Mouse (Mus musculus): Measurements from ENCODE around the gene Zbp1. TPM values are rescaled to one million over a fixed set of nuclear protein-coding genes. Genes with fewer than 3 reads are reported as not detected.

Gene Zbp1
- polyA plus RNA-seq, 2 experiments = 0.33 to 0.69 TPM

- no peak for TF ChIP-seq POLR2A (IDR thresholded peaks at IDR 0.05; ENCODE audit: borderline replicate concordance, extremely low read depth, insufficient read depth, insufficient read length)
- H3K4me3 ChIP-seq (replicated peaks; ENCODE audit: low read length) = no peak overlapping the region
- no peaks in the 10 kb centered on the region for H3K36me3 ChIP-seq (ENCODE audit: control insufficient read depth, insufficient read depth, low read length)
- DNase-seq (ENCODE audit: low spot score) (no peak), ATAC-seq (ENCODE audit: low FRiP score, low read depth) (no peak)
- no peak overlapping the region for H3K27ac ChIP-seq (replicated peaks; ENCODE audit: low read depth, low read length)
- no peaks in the 10 kb centered on the region for H3K27me3 ChIP-seq (ENCODE audit: control insufficient read depth, insufficient read depth, low read length)
- no peaks in the 10 kb centered on the region for H3K9me3 ChIP-seq (ENCODE audit: control insufficient read depth, low read length)
- no peak overlapping the region for H3K9ac ChIP-seq (ENCODE audit: low read depth, low read length, severe bottlenecking)
- H3K4me2 ChIP-seq (replicated peaks; ENCODE audit: low read depth, low read length, severe bottlenecking) = no peak overlapping the region
- 29% methylated on average over 1 of the region's 2 CpGs for WGBS
- H3K4me1 ChIP-seq (ENCODE audit: control insufficient read depth, insufficient read depth, low read length) = peaks cover 74% of the 10 kb centered on the region
These were observed 31.7 kb upstream of the Zbp1 start for GRCm38 (mm10) chr2:173250411-173250810.

- H3K36me3 ChIP-seq (ENCODE audit: control insufficient read depth, insufficient read depth, low read length) = no peaks in the 10 kb centered on the region
- H3K27me3 ChIP-seq (ENCODE audit: control insufficient read depth, insufficient read depth, low read length) = no peaks in the 10 kb centered on the region
- H3K9me3 ChIP-seq (ENCODE audit: control insufficient read depth, low read length) = no peaks in the 10 kb centered on the region
- no peak overlapping the region for H3K4me2 ChIP-seq (replicated peaks; ENCODE audit: low read depth, low read length, severe bottlenecking)
- H3K27ac ChIP-seq (replicated peaks; ENCODE audit: low read depth, low read length) = no peak overlapping the region
- no peak for DNase-seq (ENCODE audit: low spot score)
- peaks cover 70% of the 10 kb centered on the region for H3K4me1 ChIP-seq (ENCODE audit: control insufficient read depth, insufficient read depth, low read length)
- no peak for ATAC-seq (ENCODE audit: low FRiP score, low read depth)
- TF ChIP-seq POLR2A (IDR thresholded peaks at IDR 0.05; ENCODE audit: borderline replicate concordance, extremely low read depth, insufficient read depth, insufficient read length) = no peak
- no peak overlapping the region for H3K4me3 ChIP-seq (replicated peaks; ENCODE audit: low read length)
- 69% methylated on average over 8 of the region's 8 CpGs for WGBS
- no peak overlapping the region for H3K9ac ChIP-seq (ENCODE audit: low read depth, low read length, severe bottlenecking)
These were observed 31.2 kb upstream of the Zbp1 start for GRCm38 (mm10) chr2:173249965-173250364.

DNA sequence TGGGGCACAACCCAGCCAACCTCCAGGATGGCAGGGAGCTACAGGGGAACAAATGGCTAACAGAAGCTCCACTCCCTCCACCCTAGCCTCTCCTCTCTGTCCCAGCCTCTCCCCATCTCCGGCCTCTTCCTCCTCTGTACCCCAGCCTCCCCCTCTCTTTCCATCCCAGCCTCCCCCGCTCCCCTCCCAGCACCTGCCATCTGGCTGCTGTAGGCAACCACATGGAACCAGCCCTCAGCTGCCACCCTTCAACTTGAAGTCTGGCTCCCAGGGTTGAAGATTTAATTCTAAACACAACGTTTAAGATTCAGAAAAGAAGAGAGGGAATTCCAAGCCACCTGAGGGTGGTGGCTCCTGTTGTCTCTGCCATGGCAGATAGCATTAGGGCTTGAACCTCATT, 30.7 kb upstream of the Zbp1 start:
- no peak for TF ChIP-seq POLR2A (IDR thresholded peaks at IDR 0.05; ENCODE audit: borderline replicate concordance, extremely low read depth, insufficient read depth, insufficient read length)
- Histone ChIP-seq H3K27ac (replicated peaks; ENCODE audit: low read depth, low read length) (no peak overlapping the region), H3K36me3 (ENCODE audit: control insufficient read depth, insufficient read depth, low read length) (no peaks in the 10 kb centered on the region), H3K9ac (ENCODE audit: low read depth, low read length, severe bottlenecking) (no peak overlapping the region), H3K4me3 (replicated peaks; ENCODE audit: low read length) (no peak overlapping the region), H3K4me1 (ENCODE audit: control insufficient read depth, insufficient read depth, low read length) (peaks cover 64% of the 10 kb centered on the region), H3K27me3 (ENCODE audit: control insufficient read depth, insufficient read depth, low read length) (no peaks in the 10 kb centered on the region), H3K4me2 (replicated peaks; ENCODE audit: low read depth, low read length, severe bottlenecking) (no peak overlapping the region), H3K9me3 (ENCODE audit: control insufficient read depth, low read length) (no peaks in the 10 kb centered on the region)
- WGBS = 53% methylated on average over 3 of the region's 3 CpGs
- ATAC-seq (ENCODE audit: low FRiP score, low read depth) = no peak
- no peak for DNase-seq (ENCODE audit: low spot score)

GRCm38 (mm10) chr2:173248822-173249221, 30.1 kb upstream of the Zbp1 start:
- Histone ChIP-seq H3K4me2 (replicated peaks; ENCODE audit: low read depth, low read length, severe bottlenecking) (no peak overlapping the region), H3K27ac (replicated peaks; ENCODE audit: low read depth, low read length) (no peak overlapping the region), H3K27me3 (ENCODE audit: control insufficient read depth, insufficient read depth, low read length) (no peaks in the 10 kb centered on the region), H3K36me3 (ENCODE audit: control insufficient read depth, insufficient read depth, low read length) (no peaks in the 10 kb centered on the region), H3K9ac (ENCODE audit: low read depth, low read length, severe bottlenecking) (no peak overlapping the region), H3K4me3 (replicated peaks; ENCODE audit: low read length) (no peak overlapping the region), H3K9me3 (ENCODE audit: control insufficient read depth, low read length) (no peaks in the 10 kb centered on the region), H3K4me1 (ENCODE audit: control insufficient read depth, insufficient read depth, low read length) (peaks cover 63% of the 10 kb centered on the region)
- no peak for TF ChIP-seq POLR2A (IDR thresholded peaks at IDR 0.05; ENCODE audit: borderline replicate concordance, extremely low read depth, insufficient read depth, insufficient read length)
- no peak for DNase-seq (ENCODE audit: low spot score)
- WGBS = 74% methylated on average over 7 of the region's 7 CpGs
- no peak for ATAC-seq (ENCODE audit: low FRiP score, low read depth)

DNA sequence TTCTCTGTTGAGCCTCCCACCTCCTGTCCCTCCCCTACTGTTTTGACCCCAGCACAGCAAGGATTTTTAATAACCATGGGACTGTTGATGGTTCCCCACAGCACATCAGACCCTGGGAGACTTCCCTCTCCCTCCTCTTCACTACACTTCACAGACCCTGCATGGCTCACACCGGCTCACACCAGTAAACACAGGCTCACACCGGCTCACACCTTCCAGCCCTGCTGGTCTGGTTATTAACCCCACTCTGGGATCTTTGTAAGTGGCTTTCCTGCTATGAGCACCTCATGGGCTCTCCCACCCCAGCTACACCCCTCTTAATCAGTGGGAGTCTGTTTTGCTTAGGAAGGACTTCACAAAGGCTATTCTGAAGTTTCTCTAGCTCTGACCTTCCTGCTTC, 29.2 kb upstream of the Zbp1 start:
- H3K4me3 ChIP-seq (replicated peaks; ENCODE audit: low read length) = no peak overlapping the region
- peaks cover 63% of the 10 kb centered on the region for H3K4me1 ChIP-seq (ENCODE audit: control insufficient read depth, insufficient read depth, low read length)
- WGBS = 14% methylated on average over 2 of the region's 2 CpGs
- no peak for TF ChIP-seq POLR2A (IDR thresholded peaks at IDR 0.05; ENCODE audit: borderline replicate concordance, extremely low read depth, insufficient read depth, insufficient read length)
- H3K27me3 ChIP-seq (ENCODE audit: control insufficient read depth, insufficient read depth, low read length) = no peaks in the 10 kb centered on the region
- no peak overlapping the region for H3K9ac ChIP-seq (ENCODE audit: low read depth, low read length, severe bottlenecking)
- ATAC-seq (ENCODE audit: low FRiP score, low read depth) (no peak), DNase-seq (ENCODE audit: low spot score) (no peak)
- no peaks in the 10 kb centered on the region for H3K9me3 ChIP-seq (ENCODE audit: control insufficient read depth, low read length)
- H3K4me2 ChIP-seq (replicated peaks; ENCODE audit: low read depth, low read length, severe bottlenecking) = no peak overlapping the region
- H3K27ac ChIP-seq (replicated peaks; ENCODE audit: low read depth, low read length) = no peak overlapping the region
- no peaks in the 10 kb centered on the region for H3K36me3 ChIP-seq (ENCODE audit: control insufficient read depth, insufficient read depth, low read length)

DNA sequence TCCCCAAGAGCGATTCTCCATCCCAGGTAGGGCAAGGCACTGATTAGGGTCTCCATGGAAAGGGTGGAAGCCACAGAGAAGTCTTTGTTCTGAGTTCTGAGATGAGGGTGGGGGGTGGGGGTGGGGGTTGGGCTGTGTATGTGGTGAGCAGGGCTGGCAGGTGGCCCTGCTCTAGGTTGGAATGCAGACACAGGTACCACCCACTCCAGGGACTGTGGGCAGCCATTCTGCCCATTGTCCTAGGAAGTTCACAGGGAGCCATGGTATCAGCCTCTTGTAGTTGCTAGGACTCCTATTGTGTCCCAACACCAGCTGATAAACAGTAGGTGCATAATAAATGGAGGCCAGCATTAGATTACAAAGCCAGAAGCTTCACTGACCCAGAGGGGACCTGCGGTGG, 28.5 kb upstream of the Zbp1 start:
- Histone ChIP-seq H3K9me3 (ENCODE audit: control insufficient read depth, low read length) (no peaks in the 10 kb centered on the region), H3K4me2 (replicated peaks; ENCODE audit: low read depth, low read length, severe bottlenecking) (no peak overlapping the region), H3K27me3 (ENCODE audit: control insufficient read depth, insufficient read depth, low read length) (no peaks in the 10 kb centered on the region), H3K9ac (ENCODE audit: low read depth, low read length, severe bottlenecking) (no peak overlapping the region), H3K27ac (replicated peaks; ENCODE audit: low read depth, low read length) (no peak overlapping the region), H3K4me1 (ENCODE audit: control insufficient read depth, insufficient read depth, low read length) (peaks cover 57% of the 10 kb centered on the region), H3K4me3 (replicated peaks; ENCODE audit: low read length) (no peak overlapping the region), H3K36me3 (ENCODE audit: control insufficient read depth, insufficient read depth, low read length) (no peaks in the 10 kb centered on the region)
- DNase-seq (ENCODE audit: low spot score) (no peak), ATAC-seq (ENCODE audit: low FRiP score, low read depth) (no peak)
- TF ChIP-seq POLR2A (IDR thresholded peaks at IDR 0.05; ENCODE audit: borderline replicate concordance, extremely low read depth, insufficient read depth, insufficient read length) = no peak
- 39% methylated on average over 2 of the region's 2 CpGs for WGBS
